Mouse (Mus musculus) forebrain, postnatal 0 days (tissue): ENCODE measurements around the gene Vmn1r54. TPM values are rescaled to one million over a fixed set of nuclear protein-coding genes. Genes with fewer than 3 reads are reported as not detected.
"Not testable (repeated sequence)": the region's sequence is repeated elsewhere in the genome, so short reads cannot be mapped to it uniquely, and the experiment has no call there.

ENCODE experiments used
- ATAC-seq: fragments of 200-750 bp; cut with Nextera tagmentation; 2 replicates; pipeline ENCODE4 v1.8.0; 2017; ENCODE audit warnings: mild to moderate bottlenecking, moderate library complexity
- DNase-seq: peaks from one replicate; pipeline ENCODE4 v3.0.0-alpha.2; 2015
- H3K27ac ChIP-seq: fragments of 300-500 bp; sonication (generic); 2 replicates; pipeline ENCODE4 v1.5.1; 2014; ENCODE audit warnings: low read depth, mild to moderate bottlenecking, antibody characterized with exemption, low read length, moderate library complexity, mixed read lengths
- H3K27me3 ChIP-seq: fragments of 300-500 bp; sonication (generic); 2 replicates; pipeline ENCODE4 v1.6.1; 2014; ENCODE audit warnings: mild to moderate bottlenecking, low read length, mixed read lengths; ENCODE audit not compliant: insufficient read depth
- H3K36me3 ChIP-seq: fragments of 300-500 bp; sonication (generic); 2 replicates; pipeline ENCODE4 v1.6.1; 2014; ENCODE audit warnings: mild to moderate bottlenecking, moderate library complexity; ENCODE audit not compliant: insufficient read depth
- H3K4me1 ChIP-seq: fragments of 300-500 bp; sonication (generic); 2 replicates; pipeline ENCODE4 v1.6.1; 2014; ENCODE audit warnings: antibody characterized with exemption; ENCODE audit not compliant: insufficient read depth
- H3K4me2 ChIP-seq: fragments of 300-500 bp; sonication (generic); 2 replicates; pipeline ENCODE4 v1.6.1; 2014; ENCODE audit warnings: low read depth, mild to moderate bottlenecking, moderate library complexity
- H3K4me3 ChIP-seq: fragments of 300-500 bp; sonication (generic); 2 replicates; pipeline ENCODE4 v1.5.1; 2014; ENCODE audit warnings: low read depth, low read length, mixed read lengths
- H3K9ac ChIP-seq: fragments of 300-500 bp; sonication (generic); 2 replicates; pipeline ENCODE4 v1.6.1; 2014; ENCODE audit warnings: mild to moderate bottlenecking
- H3K9me3 ChIP-seq: fragments of 300-500 bp; sonication (generic); 2 replicates; pipeline ENCODE4 v1.6.1; 2016; ENCODE audit warnings: low read length
- CTCF ChIP-seq: sonication (generic); IDR thresholded peaks from 2 replicates; pipeline ENCODE4 v1.5.1; 2016; ENCODE audit warnings: antibody characterized with exemption, control low read depth, low read depth
- WGBS: fragments of 180-500 bp; shearing (Covaris S2); extraction: QIAGEN DNeasy Blood & Tissue Kit; methylation state at CpG from one replicate; pipeline ENCODE4 v1.1.7; 2014; 5-methylcytosine and 5-hydroxymethylcytosine counted together
- polyA plus RNA-seq: library from polyadenylated mRNA; unstranded; fragments of >200 nt; fragmentation: Nextera tagmentation; extraction: Ambion mirVana; gene quantifications from 2 replicates; pipeline ENCODE4 v1.2.1, GENCODE M21; 2015
- total RNA-seq: library from RNA; depleted of rRNA; stranded (reverse); fragments of >200 nt; gene quantifications from 2 replicates; pipeline ENCODE4 v1.2.3, GENCODE M21; 2014; rRNA removed

The Vmn1r54 gene
- not detected in 2 replicates for total RNA-seq
- not detected in 2 replicates for polyA plus RNA-seq

DNA sequence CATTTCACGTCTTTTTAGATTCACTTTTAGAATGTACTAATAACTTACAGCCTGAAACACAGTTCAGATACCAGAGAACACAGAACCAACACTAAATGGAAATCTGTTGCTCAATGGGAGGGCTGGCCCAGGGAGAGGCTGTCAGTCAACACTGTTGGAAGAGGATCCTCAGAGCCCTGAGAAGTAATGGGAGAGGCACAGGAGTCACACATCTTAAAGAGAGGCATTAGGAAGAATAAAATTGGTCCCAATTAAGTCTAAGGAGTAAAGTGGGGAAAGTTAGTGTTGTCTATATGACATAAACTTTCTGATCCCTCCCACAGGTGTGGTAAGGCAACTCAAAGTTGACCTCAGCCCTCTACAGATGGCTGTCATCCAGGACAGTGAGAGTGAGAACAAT lies at the start of gene Vmn1r54:
Gene Vmn1r54, plus strand, starts transcription at position 301 of the 400 bp plus-strand sequence.
- H3K9me3 ChIP-seq, result no peaks in the 10 kb centered on the region
- H3K36me3 ChIP-seq, result no peaks in the 10 kb centered on the region
- ATAC-seq (no peak), DNase-seq (no peak)
- no peak within 1 kb of the TSS for H3K4me3 ChIP-seq
- H3K27ac ChIP-seq, result no peak within 1 kb of the TSS
- no peaks in the 10 kb centered on the region for H3K27me3 ChIP-seq
- H3K9ac ChIP-seq, result no peak within 1 kb of the TSS
- WGBS, result 73% methylated on average over 1 of the region's 1 CpGs
- H3K4me2 ChIP-seq, result no peak within 1 kb of the TSS
- TF ChIP-seq CTCF, result no peak
- no peaks in the 10 kb centered on the region for H3K4me1 ChIP-seq

GRCm38 (mm10) chr6:90202493-90202892 lies 43.6 kb upstream of the Vmn1r54 start, which contains the start of gene V1ra8:
TSS of gene V1ra8 (plus strand) at chr6:90202793.
- WGBS, result 83% methylated on average over 2 of the region's 2 CpGs
- ATAC-seq, H3K27me3 ChIP-seq: not testable (repeated sequence)

GRCm38 (mm10) chr6:90224338-90224737 lies 21.8 kb upstream of the Vmn1r54 start, which contains the start of gene Vmn1r53:
TSS of gene Vmn1r53 (minus strand) at chr6:90224438.
- H3K9ac ChIP-seq, result no peak within 1 kb of the TSS
- 84% methylated on average over 1 of the region's 1 CpGs for WGBS

More at GRCm38 (mm10) chr6:90202493-90202892, 43.6 kb upstream of the Vmn1r54 start, which contains the start of gene V1ra8:
- DNase-seq, H3K4me3 ChIP-seq, H3K36me3 ChIP-seq, H3K9ac ChIP-seq, H3K4me1 ChIP-seq, H3K27ac ChIP-seq, H3K9me3 ChIP-seq, H3K4me2 ChIP-seq: not testable (repeated sequence)

DNA sequence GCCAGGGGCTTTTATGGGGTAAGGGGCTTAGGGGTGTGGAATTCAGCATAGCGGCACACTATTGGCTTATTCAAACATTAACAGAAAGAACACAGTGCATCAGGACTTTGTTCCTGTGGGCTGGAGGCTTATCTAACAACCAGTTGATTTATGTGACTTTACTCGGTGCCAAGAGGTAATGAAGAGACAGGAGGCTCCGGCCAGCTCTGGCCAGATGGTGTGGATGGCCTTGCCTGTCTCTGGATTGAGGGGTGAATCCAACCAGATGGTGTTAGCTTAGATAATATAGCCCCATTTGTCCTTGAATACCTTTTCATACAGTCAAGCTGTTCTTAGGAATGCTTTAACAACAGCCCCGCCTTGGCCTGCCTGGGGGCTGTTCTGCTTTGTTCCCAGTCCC lies 14.0 kb upstream of the Vmn1r54 start:
- DNase-seq, ATAC-seq, H3K36me3 ChIP-seq, H3K9me3 ChIP-seq, H3K27ac ChIP-seq, H3K4me2 ChIP-seq, H3K27me3 ChIP-seq, H3K4me3 ChIP-seq, H3K4me1 ChIP-seq, H3K9ac ChIP-seq: not testable (repeated sequence)
- 92% methylated on average over 4 of the region's 4 CpGs for WGBS

More at GRCm38 (mm10) chr6:90224338-90224737, 21.8 kb upstream of the Vmn1r54 start, which contains the start of gene Vmn1r53:
- no peaks in the 10 kb centered on the region for H3K27me3 ChIP-seq
- no peak within 1 kb of the TSS for H3K27ac ChIP-seq
- no peak within 1 kb of the TSS for H3K4me2 ChIP-seq
- TF ChIP-seq CTCF, result no peak
- no peaks in the 10 kb centered on the region for H3K36me3 ChIP-seq
- DNase-seq, result no peak
- H3K4me3 ChIP-seq, result no peak within 1 kb of the TSS
- H3K4me1 ChIP-seq, result no peaks in the 10 kb centered on the region
- H3K9me3 ChIP-seq, result peaks cover 5% of the 10 kb centered on the region; the same call in 1 of the 2 replicates
- no peak for ATAC-seq

DNA sequence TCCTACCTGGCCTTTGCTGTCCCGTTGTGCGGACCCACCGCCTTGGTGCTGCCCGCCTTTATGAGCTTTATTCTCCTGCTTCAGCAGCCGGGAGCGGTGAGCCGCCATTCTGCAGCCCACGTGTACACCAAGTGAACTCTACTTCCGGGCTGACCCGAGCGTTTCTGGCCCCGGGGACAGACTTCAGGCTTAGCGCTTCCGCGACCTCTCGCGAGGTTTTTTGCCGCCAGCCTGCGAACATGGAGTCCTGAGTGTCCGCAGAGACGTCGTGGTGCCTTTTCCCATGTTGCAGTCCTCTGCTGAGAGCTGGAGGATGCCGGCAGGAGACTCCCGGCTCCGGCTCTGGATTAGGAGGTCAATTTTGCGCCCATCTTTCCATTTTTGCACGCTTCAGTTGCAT lies 13.4 kb upstream of the Vmn1r54 start:
- H3K9me3 ChIP-seq, result no peaks in the 10 kb centered on the region
- no peak overlapping the region for H3K27ac ChIP-seq
- no peaks in the 10 kb centered on the region for H3K4me1 ChIP-seq
- H3K9ac ChIP-seq, result no peak overlapping the region
- no peak for TF ChIP-seq CTCF
- no peak for DNase-seq
- H3K27me3 ChIP-seq, result no peaks in the 10 kb centered on the region
- no peak overlapping the region for H3K4me3 ChIP-seq
- H3K36me3 ChIP-seq, result no peaks in the 10 kb centered on the region
- ATAC-seq, result no peak
- 71% methylated on average over 27 of the region's 27 CpGs for WGBS
- no peak overlapping the region for H3K4me2 ChIP-seq

DNA sequence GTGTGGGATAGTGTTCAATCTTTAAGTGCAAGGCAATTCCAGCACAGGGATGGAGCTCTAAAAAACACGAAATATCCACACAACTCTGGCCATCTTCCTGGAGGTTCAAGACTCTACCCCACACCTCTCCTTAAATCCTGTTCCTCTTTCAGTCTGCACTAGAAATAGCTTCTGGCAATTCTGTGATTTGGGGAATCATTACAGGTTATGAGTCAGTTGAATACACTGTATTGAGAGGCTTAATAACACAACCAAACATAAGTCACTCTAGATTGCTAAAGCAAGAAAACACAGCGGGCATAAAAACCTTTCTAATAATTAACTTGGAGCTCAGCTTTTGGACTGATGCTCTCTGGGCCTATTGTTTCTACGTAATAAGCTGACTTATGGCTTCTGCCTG lies 2.1 kb upstream of the Vmn1r54 start:
- WGBS, result 79% methylated on average over 3 of the region's 3 CpGs
- ATAC-seq, result no peak

DNA sequence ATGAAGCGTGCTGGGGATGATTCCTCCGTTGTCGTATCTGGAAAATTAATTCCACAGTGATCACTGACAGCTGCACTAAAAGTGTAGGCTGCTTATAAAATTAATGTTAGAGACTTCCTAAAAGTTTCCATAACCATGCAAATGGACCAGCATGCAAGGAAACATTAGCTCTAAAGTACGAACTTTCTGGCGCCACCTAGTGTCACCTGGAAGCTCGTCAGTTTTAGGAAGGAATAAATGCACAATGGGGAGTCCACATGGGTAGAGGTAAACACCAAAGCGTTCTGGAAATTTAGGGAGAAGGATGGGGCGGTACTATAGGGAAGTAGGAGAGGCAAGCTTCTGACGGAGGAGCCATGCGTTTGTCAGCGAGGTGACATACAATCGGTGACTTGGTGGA lies 42.2 kb downstream of the Vmn1r54 start:
- no peak for ATAC-seq
- Histone ChIP-seq H3K36me3 (no peaks in the 10 kb centered on the region), H3K27me3 (no peaks in the 10 kb centered on the region), H3K4me3 (no peak overlapping the region), H3K27ac (no peak overlapping the region), H3K9ac (no peak overlapping the region), H3K9me3 (no peaks in the 10 kb centered on the region), H3K4me1 (no peaks in the 10 kb centered on the region), H3K4me2 (no peak overlapping the region)
- peak; percentile 1 for DNase-seq
- 57% methylated on average over 12 of the region's 12 CpGs for WGBS
- TF ChIP-seq CTCF, result peak; percentile 46

More for the DNA sequence above, 2.1 kb upstream of the Vmn1r54 start:
- no peak overlapping the region for H3K4me2 ChIP-seq
- H3K4me3 ChIP-seq, result no peak overlapping the region
- no peaks in the 10 kb centered on the region for H3K9me3 ChIP-seq
- no peaks in the 10 kb centered on the region for H3K36me3 ChIP-seq
- no peak for TF ChIP-seq CTCF
- no peak for DNase-seq
- H3K4me1 ChIP-seq, result no peaks in the 10 kb centered on the region
- no peak overlapping the region for H3K27ac ChIP-seq
- H3K27me3 ChIP-seq, result no peaks in the 10 kb centered on the region
- H3K9ac ChIP-seq, result no peak overlapping the region
